Mouse (Mus musculus): ENCODE measurements around the gene Tsacc. TPM values are rescaled to one million over a fixed set of nuclear protein-coding genes. Genes with fewer than 3 reads are reported as not detected.
"Not testable (repeated sequence)": the region's sequence is repeated elsewhere in the genome, so short reads cannot be mapped to it uniquely, and the experiment has no call there.

The Tsacc gene
- polyA plus RNA-seq, 1 experiment from 2014 or later: 13.3 TPM

DNA sequence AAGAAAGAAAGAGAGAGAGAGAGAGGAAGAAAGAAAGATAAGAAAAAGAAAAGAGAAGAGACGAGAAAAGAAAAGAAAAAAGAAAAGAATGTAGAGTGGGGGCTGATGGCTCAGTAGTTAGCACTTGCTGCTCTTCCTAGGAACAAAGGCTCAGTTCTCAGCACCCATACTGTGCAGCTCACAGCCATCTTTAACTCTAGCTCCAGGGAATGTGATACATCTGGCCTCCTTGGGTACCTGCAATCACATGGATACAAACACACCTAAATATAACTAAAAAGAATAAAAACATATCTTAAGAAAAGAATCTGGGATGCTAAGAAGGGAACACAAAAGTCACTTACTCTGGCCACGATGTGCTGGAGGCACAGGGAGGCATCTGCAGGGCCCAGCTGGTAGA lies 20.7 kb downstream of the Tsacc start:
- H3K36me3 ChIP-seq (ENCODE audit: control insufficient read depth, insufficient read depth, low read length): no peaks in the 10 kb centered on the region

DNA sequence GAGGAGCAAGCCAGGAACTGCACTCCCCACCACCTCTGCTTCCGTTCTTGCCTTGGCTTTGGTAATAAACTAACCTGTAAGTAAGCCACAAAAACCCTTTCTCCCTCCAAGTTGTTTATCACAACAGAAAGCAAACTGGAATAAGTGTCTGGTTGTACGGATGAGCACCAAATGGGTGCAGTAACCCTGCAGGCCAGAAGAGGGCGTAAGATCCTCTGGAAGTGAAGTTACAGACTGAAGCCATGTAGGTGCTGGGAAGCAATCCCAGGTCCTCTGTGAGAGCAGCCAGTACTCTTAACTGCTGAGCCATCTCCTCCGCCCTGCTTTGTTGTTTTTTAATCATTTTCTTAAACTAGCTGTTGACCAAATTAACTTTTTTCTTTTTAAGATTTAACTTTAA lies 22.8 kb downstream of the Tsacc start:
- H3K27ac ChIP-seq (ENCODE audit: low read depth): no peak overlapping the region
- no peaks in the 10 kb centered on the region for H3K9me3 ChIP-seq (ENCODE audit: control insufficient read depth, low read length)
- no peaks in the 10 kb centered on the region for H3K27me3 ChIP-seq (replicated peaks; ENCODE audit: control insufficient read depth, insufficient read depth, low read length)
- ATAC-seq (replicated peaks; ENCODE audit: low FRiP score, low TSS enrichment, low read depth) (no peak), DNase-seq (ENCODE audit: low spot score) (no peak)
- H3K36me3 ChIP-seq (ENCODE audit: control insufficient read depth, insufficient read depth, low read length): no peaks in the 10 kb centered on the region
- H3K4me3 ChIP-seq (ENCODE audit: low read depth, low read length): no peak overlapping the region
- no peaks in the 10 kb centered on the region for H3K4me1 ChIP-seq (replicated peaks; ENCODE audit: control insufficient read depth, insufficient read depth, low read length)
- WGBS: 93% methylated on average over 4 of the region's 4 CpGs
- H3K9ac ChIP-seq (ENCODE audit: low read length): no peak overlapping the region
- H3K4me2 ChIP-seq (ENCODE audit: low read length): no peak overlapping the region

More for the DNA sequence above, 20.7 kb downstream of the Tsacc start:
- H3K9ac ChIP-seq (ENCODE audit: low read length): no peak overlapping the region
- H3K4me3 ChIP-seq (ENCODE audit: low read depth, low read length): no peak overlapping the region
- H3K4me1 ChIP-seq (replicated peaks; ENCODE audit: control insufficient read depth, insufficient read depth, low read length): no peaks in the 10 kb centered on the region
- H3K27me3 ChIP-seq (replicated peaks; ENCODE audit: control insufficient read depth, insufficient read depth, low read length): no peaks in the 10 kb centered on the region
- no peak for DNase-seq (ENCODE audit: low spot score)
- H3K27ac ChIP-seq (ENCODE audit: low read depth): no peak overlapping the region
- H3K4me2 ChIP-seq (ENCODE audit: low read length): no peak overlapping the region
- H3K9me3 ChIP-seq (ENCODE audit: control insufficient read depth, low read length): no peaks in the 10 kb centered on the region
- ATAC-seq (replicated peaks; ENCODE audit: low FRiP score, low TSS enrichment, low read depth): no peak
- 83% methylated on average over 2 of the region's 2 CpGs for WGBS

DNA sequence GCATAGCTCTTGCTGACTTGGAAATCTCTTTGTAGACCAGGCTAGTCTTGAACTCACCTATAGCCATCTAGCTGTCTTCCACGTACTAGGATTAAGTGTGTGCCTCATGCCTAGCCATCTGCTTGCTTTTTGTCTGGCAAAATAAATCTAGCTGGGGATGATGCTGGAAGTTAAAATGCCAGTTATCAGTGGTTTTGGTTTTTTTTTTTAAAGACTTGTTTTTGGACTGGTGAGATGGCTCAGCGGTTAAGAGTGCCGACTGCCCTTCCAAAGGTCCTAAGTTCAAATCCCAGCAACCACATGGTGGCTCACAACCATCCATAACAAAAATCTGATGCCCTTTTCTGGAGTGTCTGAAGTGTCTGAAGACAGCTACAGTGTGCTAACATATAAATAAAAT lies 24.9 kb downstream of the Tsacc start:
- H3K9ac ChIP-seq (ENCODE audit: low read length): no peak overlapping the region
- no peaks in the 10 kb centered on the region for H3K36me3 ChIP-seq (ENCODE audit: control insufficient read depth, insufficient read depth, low read length)
- no peak overlapping the region for H3K4me3 ChIP-seq (ENCODE audit: low read depth, low read length)
- H3K4me1 ChIP-seq (replicated peaks; ENCODE audit: control insufficient read depth, insufficient read depth, low read length): no peaks in the 10 kb centered on the region
- 90% methylated on average over 3 of the region's 3 CpGs for WGBS
- no peaks in the 10 kb centered on the region for H3K27me3 ChIP-seq (replicated peaks; ENCODE audit: control insufficient read depth, insufficient read depth, low read length)
- ATAC-seq (replicated peaks; ENCODE audit: low FRiP score, low TSS enrichment, low read depth) (no peak), DNase-seq (ENCODE audit: low spot score) (no peak)
- H3K4me2 ChIP-seq (ENCODE audit: low read length): no peak overlapping the region
- no peak overlapping the region for H3K27ac ChIP-seq (ENCODE audit: low read depth)
- H3K9me3 ChIP-seq (ENCODE audit: control insufficient read depth, low read length): no peaks in the 10 kb centered on the region

DNA sequence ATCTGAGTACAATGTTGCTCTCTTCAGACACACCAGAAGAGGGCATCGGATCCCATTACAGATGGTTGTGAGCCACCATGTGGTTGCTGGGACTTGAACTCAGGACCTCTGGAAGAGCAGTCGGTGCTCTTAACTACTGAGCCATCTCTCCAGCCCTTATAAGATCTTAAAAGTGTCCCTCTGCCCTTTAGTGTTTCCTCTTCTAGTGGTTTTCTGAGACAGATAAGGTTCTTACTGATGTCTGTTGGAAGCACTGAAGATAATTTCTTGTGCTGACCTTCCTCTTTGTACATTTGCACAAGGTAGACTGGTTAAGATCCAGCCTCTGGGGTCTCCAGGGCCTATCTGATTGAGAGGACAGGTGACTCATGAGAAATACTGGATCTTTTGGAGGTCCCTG lies 25.5 kb downstream of the Tsacc start:
- not testable (repeated sequence) for DNase-seq (ENCODE audit: low spot score); H3K27me3 ChIP-seq (replicated peaks; ENCODE audit: control insufficient read depth, insufficient read depth, low read length); H3K4me3 ChIP-seq (ENCODE audit: low read depth, low read length); H3K36me3 ChIP-seq (ENCODE audit: control insufficient read depth, insufficient read depth, low read length); H3K4me1 ChIP-seq (replicated peaks; ENCODE audit: control insufficient read depth, insufficient read depth, low read length); H3K9me3 ChIP-seq (ENCODE audit: control insufficient read depth, low read length); H3K9ac ChIP-seq (ENCODE audit: low read length); ATAC-seq (replicated peaks; ENCODE audit: low FRiP score, low TSS enrichment, low read depth); H3K4me2 ChIP-seq (ENCODE audit: low read length); H3K27ac ChIP-seq (ENCODE audit: low read depth)
- 97% methylated on average over 2 of the region's 2 CpGs for WGBS

DNA sequence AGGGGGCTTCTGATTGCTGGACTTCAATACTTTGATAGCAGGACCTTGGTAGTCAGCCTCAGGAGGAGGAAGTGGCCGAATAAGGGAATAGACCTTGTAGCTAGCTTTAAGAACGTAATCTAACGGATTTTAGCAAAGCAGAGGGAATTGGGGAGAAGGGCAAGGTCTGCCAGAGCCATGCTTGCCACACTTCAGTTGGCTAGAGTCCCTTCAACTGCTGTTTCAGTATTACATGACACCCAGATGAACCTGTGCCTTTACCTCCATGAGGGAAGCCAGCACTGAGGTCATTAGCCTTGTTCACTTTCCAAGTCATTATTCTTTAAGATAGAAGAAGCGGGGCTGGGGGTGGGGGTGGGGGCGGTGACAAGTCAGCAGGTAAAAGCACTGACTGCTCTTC lies 27.8 kb downstream of the Tsacc start:
- Histone ChIP-seq H3K9me3 (ENCODE audit: control insufficient read depth, low read length) (no peaks in the 10 kb centered on the region), H3K4me1 (replicated peaks; ENCODE audit: control insufficient read depth, insufficient read depth, low read length) (no peaks in the 10 kb centered on the region), H3K9ac (ENCODE audit: low read length) (no peak overlapping the region), H3K4me3 (ENCODE audit: low read depth, low read length) (no peak overlapping the region), H3K27me3 (replicated peaks; ENCODE audit: control insufficient read depth, insufficient read depth, low read length) (no peaks in the 10 kb centered on the region), H3K27ac (ENCODE audit: low read depth) (no peak overlapping the region), H3K36me3 (ENCODE audit: control insufficient read depth, insufficient read depth, low read length) (no peaks in the 10 kb centered on the region), H3K4me2 (ENCODE audit: low read length) (no peak overlapping the region)
- no peak for DNase-seq (ENCODE audit: low spot score)
- ATAC-seq (replicated peaks; ENCODE audit: low FRiP score, low TSS enrichment, low read depth): no peak
- WGBS: 89% methylated on average over 5 of the region's 5 CpGs

DNA sequence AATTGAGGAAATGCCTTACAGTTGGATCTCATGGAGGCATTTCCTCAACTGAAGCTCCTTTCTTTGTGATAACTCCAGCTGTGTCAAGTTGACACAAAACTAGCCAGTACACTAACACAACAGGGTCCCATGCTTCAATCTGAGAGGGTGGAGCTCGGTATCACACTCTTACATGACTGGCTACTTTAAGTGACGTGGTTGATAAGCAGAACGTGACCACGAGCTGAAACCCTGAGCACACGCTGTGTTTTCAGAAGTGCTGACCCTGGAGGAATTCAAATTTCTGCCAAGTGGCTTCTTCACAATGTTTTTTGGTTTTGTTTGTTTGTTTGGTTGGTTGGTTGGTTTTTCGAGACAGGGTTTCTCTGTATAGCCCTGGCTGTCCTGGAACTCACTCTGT lies 28.8 kb downstream of the Tsacc start:
- H3K4me3 ChIP-seq (ENCODE audit: low read depth, low read length); H3K27me3 ChIP-seq (replicated peaks; ENCODE audit: control insufficient read depth, insufficient read depth, low read length); H3K9ac ChIP-seq (ENCODE audit: low read length); H3K27ac ChIP-seq (ENCODE audit: low read depth); DNase-seq (ENCODE audit: low spot score); H3K9me3 ChIP-seq (ENCODE audit: control insufficient read depth, low read length); H3K4me2 ChIP-seq (ENCODE audit: low read length); H3K36me3 ChIP-seq (ENCODE audit: control insufficient read depth, insufficient read depth, low read length); H3K4me1 ChIP-seq (replicated peaks; ENCODE audit: control insufficient read depth, insufficient read depth, low read length); ATAC-seq (replicated peaks; ENCODE audit: low FRiP score, low TSS enrichment, low read depth): not testable (repeated sequence)
- WGBS: 85% methylated on average over 6 of the region's 6 CpGs

DNA sequence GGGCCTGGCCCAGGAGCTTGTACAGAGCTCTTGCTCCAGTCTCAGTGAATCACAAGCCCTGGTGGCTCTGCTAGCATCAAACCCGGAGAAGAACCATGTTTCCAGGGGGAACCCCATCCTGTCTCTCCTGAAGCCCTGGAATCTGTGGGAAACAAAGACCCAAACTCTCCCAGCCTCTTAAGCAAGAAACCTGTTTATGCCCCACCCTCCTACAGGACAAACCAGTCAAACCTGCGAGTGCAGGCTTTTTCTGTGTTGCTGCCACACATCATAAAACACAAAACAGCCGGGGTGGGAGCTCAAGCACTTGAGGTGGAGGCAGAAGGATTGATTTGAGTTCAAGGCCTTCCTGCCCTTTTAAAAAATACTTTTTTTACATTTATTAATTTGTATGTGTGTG lies 34.5 kb downstream of the Tsacc start:
- Histone ChIP-seq H3K27me3 (replicated peaks; ENCODE audit: control insufficient read depth, insufficient read depth, low read length) (no peaks in the 10 kb centered on the region), H3K4me1 (replicated peaks; ENCODE audit: control insufficient read depth, insufficient read depth, low read length) (no peaks in the 10 kb centered on the region), H3K9me3 (ENCODE audit: control insufficient read depth, low read length) (no peaks in the 10 kb centered on the region), H3K27ac (ENCODE audit: low read depth) (no peak overlapping the region), H3K4me3 (ENCODE audit: low read depth, low read length) (no peak overlapping the region), H3K36me3 (ENCODE audit: control insufficient read depth, insufficient read depth, low read length) (no peaks in the 10 kb centered on the region), H3K4me2 (ENCODE audit: low read length) (no peak overlapping the region), H3K9ac (ENCODE audit: low read length) (no peak overlapping the region)
- WGBS: 64% methylated on average over 3 of the region's 3 CpGs
- DNase-seq (ENCODE audit: low spot score) (no peak), ATAC-seq (replicated peaks; ENCODE audit: low FRiP score, low TSS enrichment, low read depth) (no peak)

DNA sequence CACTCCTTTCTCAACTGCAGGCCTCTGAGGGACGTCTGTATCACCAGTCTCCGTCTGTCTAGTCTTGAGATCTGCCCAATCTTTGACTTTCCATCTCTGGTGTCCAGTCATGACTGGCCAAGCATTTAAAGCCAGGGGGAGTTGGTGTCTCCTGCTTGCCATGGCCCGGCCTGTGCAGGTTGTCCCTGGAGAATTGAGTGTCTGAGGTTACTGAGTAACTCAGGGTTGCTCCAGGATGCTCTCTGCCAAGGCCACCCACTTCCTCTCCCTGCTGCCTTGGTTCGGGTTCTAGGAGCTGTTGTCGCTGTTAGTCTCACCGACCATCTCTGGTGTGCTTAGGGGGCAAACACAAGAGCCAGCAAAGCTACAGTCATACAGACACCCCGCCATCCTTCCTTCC lies 40.4 kb downstream of the Tsacc start:
- no peak overlapping the region for H3K4me3 ChIP-seq (ENCODE audit: low read depth, low read length)
- no peaks in the 10 kb centered on the region for H3K9me3 ChIP-seq (ENCODE audit: control insufficient read depth, low read length)
- WGBS: 62% methylated on average over 7 of the region's 7 CpGs
- H3K4me2 ChIP-seq (ENCODE audit: low read length): no peak overlapping the region
- H3K4me1 ChIP-seq (replicated peaks; ENCODE audit: control insufficient read depth, insufficient read depth, low read length): peaks cover 8% of the 10 kb centered on the region
- H3K36me3 ChIP-seq (ENCODE audit: control insufficient read depth, insufficient read depth, low read length): no peaks in the 10 kb centered on the region
- peaks cover 27% of the 10 kb centered on the region for H3K27me3 ChIP-seq (replicated peaks; ENCODE audit: control insufficient read depth, insufficient read depth, low read length)
- ATAC-seq (replicated peaks; ENCODE audit: low FRiP score, low TSS enrichment, low read depth) (no peak), DNase-seq (ENCODE audit: low spot score) (no peak)
- no peak overlapping the region for H3K27ac ChIP-seq (ENCODE audit: low read depth)
- H3K9ac ChIP-seq (ENCODE audit: low read length): no peak overlapping the region

DNA sequence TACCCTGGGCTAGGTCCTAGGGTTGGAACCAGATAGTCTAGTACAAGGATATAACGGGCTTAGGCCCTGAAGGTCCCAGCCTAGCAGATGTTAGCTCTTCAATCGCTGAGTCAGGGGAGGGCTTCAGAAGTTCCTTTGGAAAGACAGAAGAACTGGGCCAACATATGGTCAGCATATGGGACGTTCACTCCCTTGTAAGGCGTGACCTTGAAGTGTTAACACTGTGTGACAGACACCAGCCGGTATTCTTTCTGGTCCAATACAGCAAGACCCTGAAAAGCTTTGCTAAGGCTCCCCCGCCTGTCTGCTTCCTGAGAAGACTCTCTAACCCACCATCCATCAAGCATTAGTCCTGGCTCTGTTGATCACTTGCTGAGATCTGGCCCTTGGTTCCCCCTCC lies 40.8 kb downstream of the Tsacc start:
- Histone ChIP-seq H3K4me2 (ENCODE audit: low read length) (no peak overlapping the region), H3K36me3 (ENCODE audit: control insufficient read depth, insufficient read depth, low read length) (no peaks in the 10 kb centered on the region), H3K27ac (ENCODE audit: low read depth) (no peak overlapping the region), H3K4me1 (replicated peaks; ENCODE audit: control insufficient read depth, insufficient read depth, low read length) (peaks cover 8% of the 10 kb centered on the region), H3K27me3 (replicated peaks; ENCODE audit: control insufficient read depth, insufficient read depth, low read length) (peaks cover 27% of the 10 kb centered on the region), H3K9me3 (ENCODE audit: control insufficient read depth, low read length) (no peaks in the 10 kb centered on the region), H3K4me3 (ENCODE audit: low read depth, low read length) (no peak overlapping the region), H3K9ac (ENCODE audit: low read length) (no peak overlapping the region)
- ATAC-seq (replicated peaks; ENCODE audit: low FRiP score, low TSS enrichment, low read depth): no peak
- DNase-seq (ENCODE audit: low spot score): no peak
- 50% methylated on average over 6 of the region's 6 CpGs for WGBS

Data from intestine, embryonic 14.5 days (tissue).